ENCODE assay signal across 7 mouse cellular contexts in genomic region chr6:84058671-84059141, GRCm38 (mm10). TPM values are rescaled to one million over a fixed set of nuclear protein-coding genes. Genes with fewer than 3 reads are reported as not detected.
A peak's percentile ranks its signal among the peaks of the same experiment; 100 is the strongest.
DNase-seq lines count a peak whose midpoint lies in the region; ATAC-seq lines count a peak whose summit lies in the region.

No protein-coding gene starts in this region.

- WGBS in embryonic facial prominence, embryonic 14.5 days = 63% methylated on average over 5 of the region's 5 CpGs
- WGBS in intestine, embryonic 16.5 days = 43% methylated on average over 5 of the region's 5 CpGs
- 46% methylated on average over 5 of the region's 5 CpGs for WGBS in lung, embryonic 15.5 days

- H3K27me3 ChIP-seq in embryonic facial prominence, embryonic 14.5 days (replicated peaks; ENCODE audit: control insufficient read depth, insufficient read depth, low read length) = no peaks in the 10 kb centered on the region
- H3K27me3 ChIP-seq in intestine, embryonic 16.5 days (replicated peaks; ENCODE audit: control insufficient read depth, insufficient read depth, low read length) = no peaks in the 10 kb centered on the region
- H3K27me3 ChIP-seq in lung, embryonic 15.5 days = no peaks in the 10 kb centered on the region

- no peak overlapping the region for H3K9ac ChIP-seq in embryonic facial prominence, embryonic 14.5 days (ENCODE audit: low read depth, low read length)
- no peak overlapping the region for H3K9ac ChIP-seq in intestine, embryonic 16.5 days (ENCODE audit: low read depth, low read length)
- H3K9ac ChIP-seq in lung, embryonic 15.5 days = no peak overlapping the region

- no peak overlapping the region for H3K4me3 ChIP-seq in embryonic facial prominence, embryonic 14.5 days (ENCODE audit: low read depth, low read length)
- no peak overlapping the region for H3K4me3 ChIP-seq in intestine, embryonic 16.5 days (ENCODE audit: low read length)
- no peak overlapping the region for H3K4me3 ChIP-seq in lung, embryonic 15.5 days

- no peaks in the 10 kb centered on the region for H3K36me3 ChIP-seq in embryonic facial prominence, embryonic 14.5 days (ENCODE audit: control insufficient read depth, insufficient read depth, low read length)
- H3K36me3 ChIP-seq in intestine, embryonic 16.5 days (ENCODE audit: control insufficient read depth, insufficient read depth, low read length) = no peaks in the 10 kb centered on the region
- no peaks in the 10 kb centered on the region for H3K36me3 ChIP-seq in lung, embryonic 15.5 days

- H3K27ac ChIP-seq in embryonic facial prominence, embryonic 14.5 days (replicated peaks; ENCODE audit: low read depth, low read length) = no peak overlapping the region
- H3K27ac ChIP-seq in intestine, embryonic 16.5 days (ENCODE audit: low read length) = no peak overlapping the region
- H3K27ac ChIP-seq in lung, embryonic 15.5 days = 0 out of 2 replicates have a peak overlapping the region, but pooled peaks have one; percentile 53

- H3K4me2 ChIP-seq in embryonic facial prominence, embryonic 14.5 days (ENCODE audit: low read depth, low read length) = no peak overlapping the region
- H3K4me2 ChIP-seq in intestine, embryonic 16.5 days (ENCODE audit: low read depth, low read length) = no peak overlapping the region
- H3K4me2 ChIP-seq in lung, embryonic 15.5 days = no peak overlapping the region

- no peak; the same call in 1 of the 2 replicates for ATAC-seq in embryonic facial prominence, embryonic 14.5 days (ENCODE audit: low read depth)
- ATAC-seq in intestine, embryonic 16.5 days = peak; percentile 55; the same call in 1 of the 2 replicates
- peak; percentile 67 for ATAC-seq in lung, embryonic 15.5 days (ENCODE audit: borderline replicate concordance, extremely low read depth, low FRiP score, low TSS enrichment)
- ATAC-seq in frontal cortex, adult (ENCODE audit: low TSS enrichment) = no peak

- peak; percentile 66 to 73 for DNase-seq in adrenal gland, adult 18-20 months (ENCODE audit: low spot score in 2 of 2)
- peak; percentile 38 for DNase-seq in embryonic facial prominence, embryonic 14.5 days (ENCODE audit: low spot score)
- DNase-seq in cerebellum, adult 9-11 months = no peak
- DNase-seq in cerebellum, adult 9-10 months = no peak

- H3K4me1 ChIP-seq in embryonic facial prominence, embryonic 14.5 days (ENCODE audit: control insufficient read depth, insufficient read depth, low read length) = no peaks in the 10 kb centered on the region
- no peaks in the 10 kb centered on the region for H3K4me1 ChIP-seq in intestine, embryonic 16.5 days (ENCODE audit: control insufficient read depth, insufficient read depth, low read length)
- H3K4me1 ChIP-seq in lung, embryonic 15.5 days = peaks cover 14% of the 10 kb centered on the region; the same call in 1 of the 2 replicates

- no peaks in the 10 kb centered on the region for H3K9me3 ChIP-seq in embryonic facial prominence, embryonic 14.5 days (ENCODE audit: control insufficient read depth, low read length)
- H3K9me3 ChIP-seq in intestine, embryonic 16.5 days (ENCODE audit: control insufficient read depth, low read length) = no peaks in the 10 kb centered on the region
- H3K9me3 ChIP-seq in lung, embryonic 15.5 days = no peaks in the 10 kb centered on the region

RNA-seq across cellular contexts. Expression of gene Dysf, which starts 50.3 kb away (rescaled TPM):
- total RNA-seq in adrenal gland, adult 18-20 months (2021) = 10 to 100 TPM; 42.0 to 53.0 TPM
- 14.3 and 17.0 TPM in 2 replicates for polyA plus RNA-seq in embryonic facial prominence, embryonic 14.5 days (2014; fragmentation: Nextera tagmentation; extraction: Ambion mirVana)
- polyA plus RNA-seq in intestine, embryonic 16.5 days (2015; fragmentation: Nextera tagmentation; extraction: Ambion mirVana) = 5.7 and 6.1 TPM in 2 replicates
- polyA plus RNA-seq in lung, embryonic 15.5 days (2015; fragmentation: Nextera tagmentation; extraction: Ambion mirVana) = 8.7 and 9.8 TPM in 2 replicates

Comparison
In these comparisons a context has a peak if more than half of its experiments do, and no peak if none do; other contexts are left out.
1. DNase-seq: peak in adrenal gland, adult 18-20 months (2 of 2) and embryonic facial prominence, embryonic 14.5 days (single experiment); none in cerebellum, adult 9-11 months (single experiment) and cerebellum, adult 9-10 months (single experiment).
2. ATAC-seq: peak in intestine, embryonic 16.5 days (single experiment) and lung, embryonic 15.5 days (single experiment); none in embryonic facial prominence, embryonic 14.5 days (single experiment) and frontal cortex, adult (single experiment).